Mouse (Mus musculus) forelimb bud, embryonic 11.5 days (tissue): Measurements from ENCODE around the gene Mettl7a2.
"Not testable (repeated sequence)": the region's sequence is repeated elsewhere in the genome, so short reads cannot be mapped to it uniquely, and the experiment has no call there.

Experiments used
- DNase-seq: peaks from one replicate; pipeline ENCODE4 v3.0.0-alpha.2; 2012; ENCODE audit warnings: low read depth, low spot score

Gene Mettl7a2

GRCm38 (mm10) chr15:100352711-100353250 is at the start of gene Mettl7a2, which contains the start of gene Methig1:
TSS of gene Mettl7a2 (plus strand) at chr15:100353200.
TSS of gene Methig1 (plus strand) at chr15:100353149.
- DNase-seq: no peak

DNA sequence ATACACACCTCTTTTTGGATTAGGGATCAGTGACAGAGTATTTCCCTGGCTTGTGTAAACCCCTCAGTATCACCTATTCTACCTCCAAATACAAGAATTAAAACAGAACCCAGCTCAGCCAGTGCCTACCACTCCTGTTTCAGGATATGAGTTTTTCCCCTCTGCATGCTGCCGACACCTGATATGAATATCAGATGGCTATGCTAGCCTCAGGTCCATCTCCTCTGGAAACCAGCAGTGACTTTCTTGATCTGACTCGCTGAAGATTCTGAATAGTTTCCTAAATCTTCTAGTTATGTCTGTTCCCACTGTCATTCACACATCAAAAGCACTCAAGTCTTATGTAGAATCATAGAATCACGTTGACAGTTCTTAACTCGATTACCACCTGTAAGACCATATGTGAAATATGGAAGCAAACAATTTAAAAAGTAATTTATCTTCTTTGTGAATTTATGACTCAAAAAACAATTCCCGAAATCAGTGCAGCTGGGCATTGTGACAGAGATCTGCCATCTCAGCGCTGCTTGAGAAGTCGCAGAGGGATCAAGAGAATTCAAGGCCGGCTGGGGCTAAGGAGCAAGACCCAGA is 49.5 kb upstream of the Mettl7a2 start:
- DNase-seq: no peak

DNA sequence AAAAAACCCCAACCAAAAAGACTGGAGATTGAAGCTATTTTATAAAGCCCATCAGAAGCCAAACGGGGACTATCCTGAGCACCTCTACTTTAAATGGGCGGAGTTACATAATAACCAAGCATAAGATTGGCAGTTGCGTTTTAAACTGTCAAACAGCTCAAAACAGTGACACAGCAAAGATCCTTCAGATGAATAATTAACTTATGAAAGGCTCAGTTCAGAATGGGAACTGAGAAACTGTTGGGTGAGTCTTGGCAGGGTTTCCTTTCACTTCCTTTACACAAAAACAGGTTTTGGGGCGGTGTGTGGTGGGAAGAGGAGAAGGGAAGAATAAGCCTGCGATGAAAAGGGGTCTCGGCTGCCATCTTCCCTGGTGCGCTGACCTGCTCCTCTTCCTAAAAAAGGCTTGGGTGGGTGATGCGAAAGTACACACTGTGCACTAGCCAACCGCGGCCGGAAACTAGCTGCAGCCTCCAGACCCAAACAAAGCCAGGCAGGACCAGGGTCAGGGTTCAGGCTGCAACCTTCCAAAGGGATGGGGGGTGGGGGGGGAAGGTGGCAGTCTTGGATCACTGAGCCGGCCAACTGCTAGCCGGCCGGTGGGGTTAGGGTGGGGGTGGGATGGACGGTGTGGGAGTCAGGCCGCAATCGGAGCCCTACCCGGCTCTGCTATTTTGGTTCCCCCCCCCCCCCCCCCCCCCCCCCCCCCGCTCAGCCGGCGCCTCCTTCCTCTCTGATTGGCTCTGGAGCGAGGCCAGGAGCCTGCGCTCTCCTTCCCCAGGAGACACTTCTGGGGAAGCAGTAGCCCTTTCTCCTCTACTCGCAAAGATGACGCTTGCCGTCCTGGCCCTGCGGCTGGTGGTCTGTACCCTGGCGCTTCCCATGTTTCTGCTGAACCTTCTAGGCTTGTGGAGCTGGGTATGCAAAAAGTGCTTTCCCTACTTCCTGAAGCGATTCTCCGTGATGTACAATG is 48.7 kb upstream of the Mettl7a2 start, which contains the start of gene Mettl7a1:
Gene Mettl7a1, plus strand, starts transcription at position 122 of the 973 bp plus-strand sequence.
- peak; percentile 62 for DNase-seq

GRCm38 (mm10) chr15:100306201-100306600 is 46.8 kb upstream of the Mettl7a2 start:
- no peak for DNase-seq

DNA sequence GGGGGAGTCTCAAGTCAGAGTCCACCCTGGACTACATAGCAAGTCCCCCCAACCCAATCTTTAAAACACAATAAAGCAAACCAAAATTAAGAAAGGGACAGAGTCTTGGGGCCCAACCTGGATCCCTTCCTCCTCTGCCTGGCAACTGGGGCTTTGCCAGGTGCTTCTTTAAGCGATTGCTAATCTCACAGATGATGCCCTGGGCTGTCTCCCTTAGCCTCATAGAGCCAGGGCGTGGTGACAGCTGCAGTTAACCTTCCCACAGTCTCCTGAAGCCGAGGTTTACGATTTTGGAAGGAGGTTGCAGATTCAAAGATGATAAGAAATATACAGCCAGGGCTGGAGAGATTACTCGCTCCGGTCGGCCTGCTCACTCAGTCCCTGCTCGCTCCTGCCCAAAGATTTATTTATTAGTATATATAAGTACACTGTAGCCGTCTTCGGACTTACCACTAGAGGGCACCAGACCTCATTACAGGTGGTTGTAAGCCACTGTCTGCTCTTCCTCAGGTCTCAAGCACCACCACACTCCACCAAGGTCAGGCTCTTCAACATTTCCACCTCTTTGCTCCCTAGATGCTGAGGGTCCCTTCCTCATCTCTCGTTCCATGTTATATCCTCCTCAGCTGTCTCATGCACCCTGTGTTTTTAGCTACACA is 45.4 kb upstream of the Mettl7a2 start:
- DNase-seq: peak; percentile 68

DNA sequence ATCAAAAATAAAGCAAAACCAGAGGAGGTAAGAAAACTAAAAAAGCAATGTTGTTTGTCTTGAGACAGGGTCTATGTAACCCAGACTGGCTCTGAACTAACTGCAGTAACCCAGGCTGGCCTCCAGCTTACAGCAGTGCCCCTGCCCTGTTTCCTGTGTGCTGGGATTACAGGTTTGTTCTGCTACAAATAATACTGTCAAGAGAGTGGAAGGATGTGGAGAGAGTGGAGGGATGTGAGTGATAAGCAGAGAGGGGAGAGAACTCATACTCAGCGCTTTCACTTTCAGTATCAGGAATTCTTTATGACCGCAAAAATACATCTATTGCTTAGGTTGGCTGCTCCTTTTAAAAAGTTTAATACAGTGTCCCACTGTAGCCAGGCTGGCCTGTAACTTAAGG is 40.7 kb upstream of the Mettl7a2 start:
- DNase-seq: no peak

GRCm38 (mm10) chr15:100314448-100315145 is 38.4 kb upstream of the Mettl7a2 start:
- DNase-seq: no peak

DNA sequence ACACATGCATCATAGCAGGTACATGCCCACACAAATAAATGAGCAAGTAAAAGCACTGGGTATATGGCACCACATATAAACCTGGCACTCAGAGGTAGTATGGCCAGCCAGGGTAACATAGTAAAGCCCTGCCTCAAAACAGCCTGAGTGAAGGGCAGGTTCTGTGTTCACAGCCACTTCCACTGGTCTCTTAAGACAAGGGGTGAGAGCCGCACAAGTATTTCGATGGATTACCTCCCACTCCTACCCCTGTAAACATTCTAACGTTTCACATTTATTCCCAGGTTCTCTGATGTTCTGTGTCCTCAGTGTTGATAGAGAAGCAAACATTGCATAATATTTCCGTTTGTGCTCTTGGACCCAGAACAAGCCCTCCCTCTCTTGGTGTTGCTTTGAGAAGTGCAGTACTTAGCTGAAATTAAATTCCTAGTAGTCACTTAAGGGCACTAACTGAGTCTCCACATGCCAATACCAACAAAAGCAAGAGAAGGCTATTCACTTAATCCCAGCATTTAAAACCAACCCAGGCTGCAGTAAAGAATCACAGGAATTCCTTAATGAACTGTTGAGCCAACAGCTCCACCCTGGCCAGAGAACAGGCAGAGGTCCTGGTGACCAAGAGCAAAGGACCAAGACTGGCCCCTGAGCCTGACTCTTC is 34.9 kb upstream of the Mettl7a2 start:
- not testable (repeated sequence) for DNase-seq

- DNase-seq: no peak
Measured at GRCm38 (mm10) chr15:100319884-100320283, 33.1 kb upstream of the Mettl7a2 start.

- no peak for DNase-seq
Measured at GRCm38 (mm10) chr15:100320295-100320905, 32.6 kb upstream of the Mettl7a2 start.

DNA sequence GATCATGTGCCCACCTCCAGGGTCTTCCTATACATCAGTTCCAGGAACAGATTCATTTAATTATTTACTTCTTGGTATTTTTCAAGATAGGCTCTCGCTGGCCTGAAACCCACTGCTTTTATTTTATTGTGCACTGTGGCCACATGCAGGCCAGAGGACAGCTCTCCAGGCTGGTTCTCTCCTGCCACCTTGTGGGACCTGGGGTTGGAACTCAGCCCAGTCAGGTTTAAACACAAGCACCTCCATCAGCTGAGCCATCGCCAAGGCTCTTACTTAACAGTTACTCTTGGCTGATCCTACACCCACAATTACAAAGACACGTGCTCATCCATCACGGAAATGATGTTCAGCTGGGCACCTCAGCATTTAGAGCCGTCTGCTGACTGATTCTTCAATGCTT is 31.9 kb upstream of the Mettl7a2 start:
- no peak for DNase-seq

- no peak for DNase-seq
Measured at GRCm38 (mm10) chr15:100324021-100324591, 28.9 kb upstream of the Mettl7a2 start.

- no peak for DNase-seq
Measured at GRCm38 (mm10) chr15:100325235-100325634, 27.8 kb upstream of the Mettl7a2 start.

- not testable (repeated sequence) for DNase-seq
Measured at GRCm38 (mm10) chr15:100328089-100328488, 24.9 kb upstream of the Mettl7a2 start.

DNA sequence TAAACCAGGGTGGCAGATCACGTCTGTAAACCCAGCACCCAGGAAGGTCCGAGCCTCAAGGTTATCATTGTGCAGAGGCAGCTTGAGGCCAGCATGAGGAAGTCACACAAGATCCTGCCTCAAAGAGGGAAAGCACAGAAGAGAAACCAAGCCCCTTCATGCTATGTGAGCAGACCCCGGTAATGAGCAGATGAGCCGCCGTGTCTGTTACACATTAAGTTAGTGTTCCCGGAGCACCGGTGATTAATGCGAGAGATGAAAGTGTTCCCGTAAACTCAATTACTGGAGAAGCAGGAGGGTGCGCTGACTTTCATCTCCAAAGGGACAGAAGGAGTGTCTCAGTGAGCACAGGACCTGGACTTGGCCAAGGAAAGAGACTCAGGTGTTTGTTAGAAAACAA is 23.7 kb upstream of the Mettl7a2 start:
- DNase-seq: not testable (repeated sequence)

DNA sequence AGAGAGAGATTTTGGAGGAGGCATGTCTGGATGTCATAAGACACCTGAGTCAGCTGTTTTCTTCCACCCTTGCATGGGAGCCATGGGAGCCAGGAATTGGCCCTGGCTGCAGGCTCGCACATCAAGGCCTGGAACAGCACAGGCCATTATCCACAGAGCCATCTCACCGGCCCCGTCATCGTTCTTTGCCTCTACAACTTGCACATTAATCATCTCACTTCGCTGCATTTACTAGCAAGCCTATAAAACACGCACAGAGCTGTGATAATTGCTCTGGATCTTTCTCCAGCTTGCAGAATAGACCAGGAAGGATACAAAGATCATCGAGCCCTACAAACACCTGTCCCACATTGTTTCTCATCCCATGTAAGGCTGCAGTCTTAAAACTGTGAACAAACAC is 22.3 kb upstream of the Mettl7a2 start:
- DNase-seq: no peak

DNA sequence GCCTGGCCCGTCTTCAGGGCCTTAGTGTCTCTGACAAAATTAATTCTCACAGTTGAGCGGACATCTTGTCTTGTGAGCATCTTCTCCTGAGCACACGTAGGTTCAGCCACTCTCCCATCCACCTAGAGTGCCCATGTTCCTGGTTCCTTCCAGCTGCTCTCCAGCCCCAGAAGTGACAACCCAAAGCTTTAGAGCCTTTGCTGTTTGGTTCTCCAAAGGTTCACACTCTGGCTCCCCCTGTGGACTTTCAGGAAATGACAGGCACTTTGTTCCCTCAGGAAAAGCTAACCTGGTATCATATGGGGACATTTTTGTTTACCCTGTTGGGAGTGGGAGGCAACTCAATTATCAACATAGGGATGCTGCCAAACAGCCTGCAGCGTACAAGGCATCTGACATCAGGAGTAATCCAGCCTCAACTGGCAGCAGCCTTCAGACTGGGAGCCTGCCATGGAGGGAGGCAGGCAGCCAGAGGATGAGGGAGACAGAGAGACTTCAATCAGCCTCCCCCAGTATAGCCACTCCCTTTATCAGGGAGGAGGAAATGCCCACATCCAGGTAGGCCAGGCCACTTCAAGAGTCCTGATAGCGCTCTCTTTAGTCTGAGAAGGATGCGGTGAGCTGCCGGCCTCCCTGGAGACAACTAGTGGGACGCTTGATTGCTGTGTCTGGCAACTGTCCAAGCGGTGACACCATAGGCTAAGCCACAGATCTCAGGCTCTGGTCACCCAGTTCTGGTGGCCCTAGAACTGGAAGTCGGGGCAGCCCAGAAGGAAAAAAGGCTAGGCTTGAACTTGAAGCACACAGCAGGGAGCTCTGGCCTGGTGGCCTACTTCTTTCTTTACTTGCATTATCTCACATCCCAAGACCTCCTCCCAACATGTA is 20.7 kb upstream of the Mettl7a2 start:
- DNase-seq: not testable (repeated sequence)

DNA sequence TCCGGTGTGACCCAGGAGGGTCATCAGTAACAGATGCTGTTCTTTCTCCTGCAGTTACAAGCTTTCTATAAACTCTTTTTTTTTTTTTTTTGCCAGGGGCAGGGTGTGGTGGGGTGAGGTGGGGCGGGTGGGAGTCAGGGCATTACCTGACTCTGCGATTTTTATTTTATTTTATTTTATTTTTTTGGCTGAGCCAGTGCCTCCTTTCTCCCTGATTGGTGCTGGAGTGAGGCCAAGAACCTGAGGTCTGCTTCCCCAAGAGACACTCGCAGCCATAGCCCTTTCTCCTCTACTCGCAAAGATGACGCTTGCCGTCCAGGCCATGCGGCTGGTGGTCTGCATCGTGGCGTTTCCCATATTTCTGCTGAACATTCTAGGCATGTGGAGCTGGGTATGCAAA is 18.4 kb upstream of the Mettl7a2 start, which contains the start of gene Mettl7a3:
Gene Mettl7a3, plus strand, starts transcription at position 301 of the 400 bp plus-strand sequence.
- no peak for DNase-seq

DNA sequence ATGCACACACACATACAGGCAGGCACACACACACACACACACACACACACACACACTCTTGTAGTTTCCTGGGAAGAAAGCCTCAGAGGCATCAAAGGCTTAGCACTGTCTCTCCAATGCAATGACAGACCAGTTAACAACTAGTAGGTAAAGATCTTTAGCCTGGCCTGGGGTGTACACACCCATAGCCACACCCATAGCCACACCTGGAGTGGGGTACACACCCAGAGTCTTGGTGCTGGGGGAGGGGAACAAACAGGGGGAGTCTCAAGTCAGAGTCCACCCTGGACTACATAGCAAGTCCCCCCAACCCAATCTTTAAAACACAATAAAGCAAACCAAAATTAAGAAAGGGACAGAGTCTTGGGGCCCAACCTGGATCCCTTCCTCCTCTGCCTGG is 15.7 kb upstream of the Mettl7a2 start:
- DNase-seq: not testable (repeated sequence)
